Mouse (Mus musculus) mesoderm, embryonic 11.5 days (tissue): Measurements from ENCODE around the gene Thoc3.
"Not testable (repeated sequence)": the region's sequence is repeated elsewhere in the genome, so short reads cannot be mapped to it uniquely, and the experiment has no call there.

Source experiments
- DNase-seq: peaks from one replicate; pipeline ENCODE4 v3.0.0-alpha.2; 2012; ENCODE audit warnings: low read depth, low spot score

Thoc3 gene

DNA sequence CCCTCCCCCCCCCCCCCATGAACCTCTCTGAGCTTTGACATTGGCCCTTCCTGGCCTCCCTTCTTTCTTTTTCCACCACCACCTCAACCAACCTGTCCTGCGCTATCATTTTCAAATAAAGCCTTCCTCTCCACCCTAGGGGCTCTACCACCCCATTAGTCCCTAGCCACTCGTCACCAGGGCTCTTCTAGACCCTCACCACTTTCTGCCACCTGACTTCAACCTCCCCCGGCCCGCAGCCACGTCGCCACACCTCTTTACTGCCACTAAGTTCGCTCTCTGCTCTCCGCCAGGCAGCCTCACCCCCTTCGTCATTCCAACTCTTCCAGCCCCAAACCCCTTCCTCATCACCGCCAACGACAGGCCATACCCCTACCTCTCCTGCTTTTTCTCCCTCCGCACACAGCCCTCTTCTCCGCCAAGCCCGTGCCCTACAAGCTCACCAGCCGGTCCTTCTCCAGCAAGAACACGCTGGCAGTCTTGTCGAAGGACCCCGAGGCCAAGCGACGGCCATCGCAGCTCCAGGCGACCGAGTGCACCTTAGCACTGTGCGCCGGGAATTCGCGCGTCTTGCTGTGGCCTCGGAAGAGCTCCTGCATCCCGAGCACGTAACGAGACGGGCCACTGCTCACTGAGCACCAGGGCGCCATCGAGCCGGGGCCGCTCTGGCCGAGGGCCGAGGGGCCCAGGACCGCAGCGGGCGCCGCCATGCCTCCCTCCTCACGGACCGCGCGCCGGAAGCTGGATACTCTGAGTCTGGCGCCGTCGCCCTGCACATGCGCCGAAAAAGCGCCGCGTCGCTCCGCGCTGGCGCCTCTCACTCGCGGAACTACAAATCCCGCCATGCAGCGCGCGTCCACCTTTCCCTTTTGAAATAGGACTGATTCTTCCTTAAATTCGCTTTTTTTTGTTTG lies at the start of gene Thoc3:
Gene Thoc3, minus strand, starts transcription at position 752 of the 914 bp plus-strand sequence.
- peak; percentile 91 for DNase-seq

- DNase-seq: no peak
These were observed 37.3 kb upstream of the Thoc3 start for GRCm38 (mm10) chr13:54505920-54506319.

DNA sequence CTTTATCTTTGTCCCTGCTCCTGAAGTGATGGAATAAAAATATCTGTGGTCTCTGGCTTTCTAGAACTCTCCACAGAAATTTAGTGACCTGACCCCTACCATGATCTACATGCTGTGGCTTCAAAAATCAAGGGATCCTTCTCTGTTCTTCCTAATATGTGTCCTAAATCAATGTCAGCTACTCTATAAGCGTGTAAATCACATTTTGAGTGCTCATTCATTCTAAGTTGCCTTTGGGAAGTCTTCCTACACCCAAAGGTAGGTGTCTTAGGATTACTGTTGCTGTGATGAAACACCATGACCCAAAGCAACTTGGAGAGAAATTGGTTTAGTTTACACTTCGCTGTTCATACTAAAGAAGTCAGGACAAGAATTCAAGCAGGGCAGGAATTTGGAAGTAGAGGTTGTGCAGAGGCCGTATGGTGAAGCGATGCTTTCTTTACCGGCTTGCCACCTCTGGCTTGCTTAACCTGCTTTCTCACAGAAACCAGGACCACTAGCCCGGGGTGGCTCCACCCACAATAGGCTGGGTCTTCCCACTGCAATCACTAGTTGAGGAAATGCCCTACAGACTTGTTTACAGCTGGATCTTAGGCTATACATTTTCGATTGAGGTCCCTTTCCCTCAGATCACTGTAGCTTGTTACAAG lies 36.1 kb upstream of the Thoc3 start:
- peak; percentile 3 for DNase-seq

- DNase-seq: peak; percentile 76
These were observed 35.2 kb upstream of the Thoc3 start, which contains the start of gene Simc1 for GRCm38 (mm10) chr13:54503604-54504521. TSS of gene Simc1 (plus strand) at chr13:54503779.

DNA sequence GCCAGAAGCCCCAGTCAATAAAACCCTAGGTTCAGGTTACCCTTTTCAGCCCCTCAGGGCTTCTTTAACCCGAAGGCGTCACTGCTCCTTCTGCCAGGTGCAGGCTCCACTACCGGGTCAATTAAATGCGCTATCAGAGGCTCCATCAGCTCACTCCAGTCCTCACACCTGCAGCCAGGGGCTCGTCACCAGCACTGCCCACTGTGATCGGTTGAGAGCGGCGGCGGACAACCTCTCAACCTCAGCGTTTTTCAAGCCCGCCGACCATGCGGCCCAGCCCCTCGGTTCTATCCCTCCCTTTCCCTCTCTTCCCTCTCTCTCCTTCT lies 34.6 kb upstream of the Thoc3 start:
- DNase-seq: no peak

DNA sequence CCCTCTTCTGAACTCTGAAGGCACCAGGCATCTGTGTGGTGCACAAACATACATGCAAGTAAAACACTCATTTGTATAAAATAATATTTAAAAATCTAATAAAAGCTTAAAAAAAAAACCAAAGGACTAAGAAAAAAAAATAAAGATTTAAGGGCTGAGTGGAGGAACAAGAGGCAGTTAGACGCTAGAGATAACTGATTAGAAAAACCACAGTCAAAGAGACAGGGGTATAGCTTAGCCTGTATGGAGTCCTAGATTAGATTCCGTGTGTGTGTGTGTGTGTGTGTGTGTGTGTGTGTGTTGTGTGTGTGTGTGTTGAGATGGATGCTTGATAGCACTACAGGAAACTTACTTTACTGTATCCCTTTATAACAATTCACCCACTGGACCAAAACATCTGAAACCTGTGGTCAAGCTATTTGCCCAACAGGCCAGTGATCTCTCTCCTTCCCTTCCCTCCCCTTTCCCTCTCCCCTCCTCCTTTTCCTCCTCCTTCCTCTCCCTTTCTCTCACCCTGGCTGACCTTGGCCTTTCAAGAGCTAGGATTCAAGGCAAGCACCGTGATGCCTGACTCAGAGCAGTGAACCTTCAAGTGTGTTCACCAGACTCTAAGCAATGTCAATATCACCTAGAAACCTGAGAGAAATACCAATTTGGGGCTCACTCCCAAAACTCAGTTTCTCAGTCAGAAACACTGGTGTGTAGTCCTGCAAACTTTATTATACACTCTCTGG lies 33.5 kb upstream of the Thoc3 start:
- no peak for DNase-seq

GRCm38 (mm10) chr13:54501352-54501751 lies 32.7 kb upstream of the Thoc3 start:
- no peak for DNase-seq

DNA sequence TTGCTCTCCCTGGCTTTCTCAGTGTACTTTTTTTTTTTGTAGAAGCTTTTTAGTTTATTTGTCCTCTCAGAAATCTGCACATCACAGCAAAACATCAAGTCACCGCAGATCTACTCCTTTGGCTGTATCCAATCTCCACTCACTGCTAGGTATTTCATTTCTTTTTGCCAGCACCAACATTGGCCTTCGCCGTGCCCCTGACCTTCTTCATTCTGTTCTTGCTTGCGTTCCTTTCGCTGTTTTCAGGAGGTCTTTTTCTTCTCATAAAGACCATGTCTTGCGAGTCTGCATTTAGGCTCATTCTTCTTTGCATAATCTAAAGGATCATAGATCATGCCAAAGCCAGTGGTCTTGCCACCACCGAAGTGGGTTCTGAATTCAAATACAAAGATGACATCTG lies 30.9 kb upstream of the Thoc3 start:
- DNase-seq: not testable (repeated sequence)

GRCm38 (mm10) chr13:54491381-54491780 lies 22.7 kb upstream of the Thoc3 start:
- DNase-seq: no peak

DNA sequence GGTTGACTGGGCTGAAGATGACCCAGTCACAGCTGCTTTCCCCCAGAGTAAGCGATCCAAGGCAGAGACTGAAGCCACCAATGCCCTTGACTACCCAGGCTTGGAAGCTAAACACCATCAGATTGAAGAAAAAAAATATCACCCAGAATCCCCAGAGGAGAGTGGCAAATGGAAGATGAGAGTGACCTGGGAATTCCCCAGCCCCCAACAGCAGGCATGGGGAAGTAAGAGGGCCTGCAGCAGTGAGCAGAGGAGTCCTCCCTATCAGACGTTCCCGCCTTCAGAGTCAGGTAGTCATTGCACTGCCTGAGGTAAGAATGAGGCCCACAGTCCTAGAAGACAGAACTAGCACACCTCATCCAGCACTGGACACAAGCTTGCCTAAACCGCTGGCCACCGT lies 21.8 kb upstream of the Thoc3 start:
- DNase-seq: no peak

GRCm38 (mm10) chr13:54481498-54481897 lies 12.8 kb upstream of the Thoc3 start:
- DNase-seq: no peak

DNA sequence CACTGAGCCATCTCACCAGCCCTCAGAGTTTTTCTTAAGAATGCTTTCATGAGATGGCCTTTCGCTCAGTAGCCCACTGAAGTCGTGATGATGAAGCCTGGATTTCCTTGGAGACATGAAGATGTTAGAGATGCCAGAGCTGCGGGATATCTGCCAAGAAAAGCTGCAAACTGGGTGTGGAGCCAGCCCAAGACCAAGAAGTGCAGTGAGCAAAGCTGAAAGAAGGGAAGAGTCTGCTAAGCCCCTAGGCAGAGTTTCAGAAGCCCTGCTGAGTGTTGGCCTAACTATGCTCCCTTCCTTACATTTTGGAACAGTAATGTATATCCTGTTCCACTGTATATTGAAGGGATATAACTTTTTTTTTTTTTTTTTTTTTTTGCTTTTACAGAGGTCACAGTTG lies 10.6 kb upstream of the Thoc3 start:
- DNase-seq: no peak

- DNase-seq: no peak
These were observed 7.1 kb upstream of the Thoc3 start for GRCm38 (mm10) chr13:54475702-54476101.

DNA sequence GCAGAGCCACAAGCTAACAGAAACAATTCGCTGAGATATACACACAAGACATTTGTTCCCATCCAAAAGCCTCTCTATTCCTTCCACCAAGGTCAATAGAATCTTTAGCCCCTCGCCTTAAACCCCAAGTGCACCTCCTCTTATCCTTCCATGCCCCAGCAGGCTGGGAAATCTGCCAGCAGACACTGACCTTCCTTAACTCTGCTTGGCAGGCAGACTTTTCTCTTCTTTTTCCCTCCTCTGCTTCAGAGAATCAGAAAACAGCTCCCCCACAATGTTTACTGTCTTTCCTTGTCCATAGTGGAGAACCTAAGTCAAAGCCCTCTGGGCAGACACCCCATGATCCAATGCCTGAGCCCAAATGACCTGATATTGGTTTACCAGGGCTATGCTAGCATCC lies 6.3 kb upstream of the Thoc3 start:
- no peak for DNase-seq

- no peak for DNase-seq
These were observed 3.3 kb upstream of the Thoc3 start for GRCm38 (mm10) chr13:54471967-54472366.

- no peak for DNase-seq
These were observed 334 bp upstream of the Thoc3 start for GRCm38 (mm10) chr13:54469012-54469354.

DNA sequence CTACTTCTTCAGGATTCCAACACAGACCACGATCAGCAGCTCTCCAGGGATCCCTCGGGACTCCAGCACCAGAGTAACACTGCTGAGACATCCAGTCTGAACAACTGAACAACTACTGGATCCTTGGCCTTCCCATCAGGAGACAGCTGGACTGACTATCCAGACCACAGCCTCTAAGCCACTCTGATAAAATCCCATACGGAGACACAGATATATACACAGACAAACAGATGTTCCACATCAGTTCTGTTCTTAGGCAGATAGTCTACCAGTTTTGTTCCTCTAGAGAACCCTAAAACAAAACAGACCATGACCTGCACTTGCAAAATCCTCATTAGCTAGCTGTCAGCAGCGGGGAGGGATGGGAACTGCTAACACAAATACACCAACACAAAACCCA lies 9.4 kb downstream of the Thoc3 start:
- no peak for DNase-seq

DNA sequence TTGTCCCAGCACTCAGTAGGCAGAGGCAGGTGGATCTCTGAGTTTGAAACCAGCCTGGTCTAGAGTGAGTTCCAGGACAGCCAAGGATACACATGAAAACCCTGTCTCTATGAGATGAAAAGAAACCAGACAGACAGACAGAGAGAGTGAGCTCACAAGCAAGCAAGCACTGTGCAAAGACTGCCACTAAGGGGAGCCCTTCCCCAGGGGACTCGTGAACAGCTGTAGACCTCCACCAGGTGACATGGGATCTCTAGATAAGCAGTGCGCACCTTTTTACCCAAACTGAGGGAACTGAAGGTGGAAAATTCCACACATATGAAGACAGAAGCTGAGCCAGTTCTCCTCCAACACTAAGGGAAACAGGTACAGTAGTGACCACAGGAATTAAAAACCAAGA lies 11.6 kb downstream of the Thoc3 start:
- DNase-seq: no peak

DNA sequence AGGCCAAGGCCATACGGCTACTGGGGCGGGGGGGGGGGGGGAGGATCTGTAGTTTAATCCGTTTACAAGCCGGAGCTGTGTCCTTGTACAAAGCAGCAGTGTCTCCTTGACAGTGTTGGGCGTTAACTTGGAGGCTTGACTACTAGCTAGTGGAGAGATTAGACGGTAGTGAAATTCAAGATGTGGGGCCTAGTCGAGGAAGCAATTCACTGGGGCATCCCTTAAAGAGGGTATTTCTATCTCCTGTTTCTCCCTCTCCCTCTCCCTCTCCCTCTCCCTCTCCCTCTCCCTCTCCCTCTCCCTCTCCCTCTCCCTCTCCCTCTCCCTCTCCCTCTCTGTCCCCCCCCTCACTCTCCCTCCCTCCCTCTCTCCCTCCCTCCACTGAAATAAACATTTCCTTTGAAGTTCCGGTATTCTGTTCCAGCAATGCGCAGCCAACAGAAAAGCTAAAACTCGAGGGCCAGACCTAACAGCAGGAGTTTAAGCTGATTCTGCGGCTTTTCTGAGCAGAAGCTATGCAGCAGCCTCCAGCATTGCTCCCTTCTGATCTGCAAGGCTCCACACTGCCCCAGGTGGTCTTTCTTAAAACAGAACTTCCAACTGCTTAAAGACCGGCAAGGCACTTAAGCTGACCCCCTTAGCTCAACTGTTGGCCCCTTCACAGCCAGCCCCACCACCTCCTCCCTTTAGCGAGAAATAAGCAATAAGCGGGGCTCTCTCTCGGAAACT lies 21.0 kb downstream of the Thoc3 start:
- peak; percentile 77 for DNase-seq

DNA sequence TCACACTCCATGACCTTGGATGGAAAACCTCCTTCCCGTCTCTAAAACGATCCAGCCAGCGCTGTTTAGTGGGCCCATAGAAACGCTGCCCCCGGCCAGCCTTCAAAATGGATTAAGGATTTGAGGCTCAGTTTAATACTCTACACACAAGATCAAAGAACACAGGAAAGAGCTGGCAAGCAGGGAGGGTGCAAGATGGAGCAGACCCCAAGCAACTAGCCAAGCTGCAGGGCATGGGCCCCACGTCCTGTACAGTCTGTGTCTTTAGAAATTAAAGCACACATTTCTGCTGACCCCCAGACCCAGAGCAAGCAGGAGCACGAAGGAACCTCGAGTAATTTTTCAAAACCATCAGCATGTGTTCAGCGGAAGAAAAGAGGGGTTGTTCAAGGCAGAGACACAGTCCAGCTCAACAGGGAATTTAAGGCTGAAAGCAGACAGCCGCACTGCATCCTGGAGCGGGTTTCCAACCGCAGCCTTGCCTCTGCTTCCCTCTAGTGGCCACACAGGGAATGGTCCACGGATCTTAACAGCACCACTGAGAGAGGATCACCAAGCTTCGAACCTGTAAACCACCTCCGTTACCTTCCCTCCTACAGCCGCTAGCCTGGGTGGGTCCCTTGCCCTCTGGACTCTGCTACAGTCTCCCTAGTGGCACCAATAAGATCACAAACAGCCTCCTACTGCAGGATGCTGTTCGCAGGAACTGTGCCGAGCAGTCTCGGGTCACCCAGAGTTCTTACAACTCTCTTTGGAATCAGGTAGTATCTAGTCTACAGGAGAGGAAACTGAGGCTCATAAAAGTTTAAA lies 21.8 kb downstream of the Thoc3 start:
- DNase-seq: peak; percentile 89
